Mouse (Mus musculus): ENCODE measurements at regions not wholly inside any gene's neighbourhood (a gene's known extent, or its start where the extent isn't known, plus 50 kb on each side); places are given as distances from the start of the nearest gene placed in this dataset.

DNA sequence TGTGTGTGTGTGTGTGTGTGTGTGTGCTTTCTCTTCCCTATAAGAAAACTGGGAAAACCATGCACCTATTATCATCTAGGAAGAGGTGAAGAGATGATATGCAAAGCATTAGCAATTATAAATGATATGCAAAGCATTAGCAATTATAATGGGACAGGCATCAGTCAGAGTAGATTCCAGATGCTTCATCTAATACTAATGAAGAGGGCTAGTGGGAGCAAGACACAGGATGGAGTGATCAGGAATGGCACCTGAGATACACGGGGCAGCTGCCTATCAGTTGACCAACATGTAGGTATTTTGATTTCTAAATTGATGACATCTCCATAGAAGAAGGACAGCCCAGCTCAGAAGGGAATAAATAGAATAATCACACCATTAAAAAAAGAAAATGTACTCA, 97.7 kb upstream of the Fbxl7 start:
- TF ChIP-seq CTCF (IDR thresholded peaks at IDR 0.05; ENCODE audit: borderline replicate concordance, extremely low read depth, insufficient read depth, insufficient read length) (no peak), POLR2A (IDR thresholded peaks at IDR 0.05; ENCODE audit: borderline replicate concordance, extremely low read depth, insufficient read depth, insufficient read length, poor library complexity, severe bottlenecking) (no peak)
